Mouse (Mus musculus): ENCODE measurements around the gene Hcn1.
A peak's percentile ranks its signal among the peaks of the same experiment; 100 is the strongest.

DNA sequence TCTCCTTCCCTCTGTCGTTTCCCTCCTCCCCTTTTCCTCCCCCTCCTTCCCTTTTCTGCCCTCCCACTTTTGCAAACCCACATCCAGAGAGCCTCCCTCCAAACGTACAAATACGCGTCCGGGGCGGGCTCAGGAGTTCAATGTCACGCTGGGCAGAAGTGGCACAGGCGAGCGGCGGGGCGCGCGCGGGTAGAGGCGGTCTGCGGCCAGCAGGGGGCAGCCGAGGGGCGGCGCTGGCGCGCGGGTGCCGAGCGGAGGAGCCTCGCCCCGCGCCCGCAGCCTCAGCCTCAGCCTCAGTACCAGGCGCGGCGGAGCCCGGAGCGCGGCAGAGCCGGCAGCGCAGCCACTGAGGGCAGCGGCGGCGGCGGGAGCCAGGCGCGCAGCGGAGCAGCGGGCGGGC lies at the start of gene Hcn1:
- peak; percentile 89 for TF ChIP-seq CTCF (IDR thresholded peaks at IDR 0.05; ENCODE audit: insufficient read depth, low read depth, low read length)
- TF ChIP-seq POLR2A (IDR thresholded peaks at IDR 0.05; ENCODE audit: insufficient read depth, low read depth, low read length): no peak
